Mouse (Mus musculus) midbrain, embryonic 12.5 days (tissue): ENCODE data around the gene Fbxl20. TPM values are rescaled to one million over a fixed set of nuclear protein-coding genes. Genes with fewer than 3 reads are reported as not detected.
A peak's percentile ranks its signal among the peaks of the same experiment; 100 is the strongest.

Experiments used
- ATAC-seq: fragments of 200-750 bp; cut with Nextera tagmentation; 2 replicates; pipeline ENCODE4 v1.8.0; 2017; ENCODE audit warnings: low read depth, moderate TSS enrichment, moderate library complexity; ENCODE audit not compliant: low FRiP score
- H3K27ac ChIP-seq: fragments of 300-500 bp; sonication (generic); replicated peaks from 2 replicates; pipeline ENCODE4 v1.5.1; 2016; ENCODE audit warnings: mild to moderate bottlenecking
- H3K27me3 ChIP-seq: fragments of 300-500 bp; sonication (generic); 2 replicates; pipeline ENCODE4 v1.6.1; 2016; ENCODE audit warnings: mild to moderate bottlenecking
- H3K36me3 ChIP-seq: fragments of 300-500 bp; sonication (generic); 2 replicates; pipeline ENCODE4 v1.6.1; 2016
- H3K4me1 ChIP-seq: fragments of 300-500 bp; sonication (generic); 2 replicates; pipeline ENCODE4 v1.6.1; 2016
- H3K4me2 ChIP-seq: fragments of 300-500 bp; sonication (generic); replicated peaks from 2 replicates; pipeline ENCODE4 v1.6.1; 2016; ENCODE audit warnings: mild to moderate bottlenecking, moderate library complexity
- H3K4me3 ChIP-seq: fragments of 300-500 bp; sonication (generic); 2 replicates; pipeline ENCODE4 v1.5.1; 2016; ENCODE audit warnings: mild to moderate bottlenecking
- H3K9ac ChIP-seq: fragments of 300-500 bp; sonication (generic); replicated peaks from 2 replicates; pipeline ENCODE4 v1.6.1; 2016; ENCODE audit warnings: mild to moderate bottlenecking, moderate library complexity
- H3K9me3 ChIP-seq: fragments of 300-500 bp; sonication (generic); 2 replicates; pipeline ENCODE4 v1.6.1; 2016; ENCODE audit warnings: mild to moderate bottlenecking
- WGBS: fragments of 180-500 bp; shearing (Covaris S2); methylation state at CpG from one replicate; pipeline ENCODE4 v1.1.7; 2016; 5-methylcytosine and 5-hydroxymethylcytosine counted together
- polyA plus RNA-seq: library from polyadenylated mRNA; unstranded; fragments of >200 nt; fragmentation: Nextera tagmentation; extraction: Ambion mirVana; gene quantifications from 2 replicates; pipeline ENCODE4 v1.2.1, GENCODE M21; 2016

Gene Fbxl20
- polyA plus RNA-seq, 1 experiment from 2014 or later, result 35.2 TPM

DNA sequence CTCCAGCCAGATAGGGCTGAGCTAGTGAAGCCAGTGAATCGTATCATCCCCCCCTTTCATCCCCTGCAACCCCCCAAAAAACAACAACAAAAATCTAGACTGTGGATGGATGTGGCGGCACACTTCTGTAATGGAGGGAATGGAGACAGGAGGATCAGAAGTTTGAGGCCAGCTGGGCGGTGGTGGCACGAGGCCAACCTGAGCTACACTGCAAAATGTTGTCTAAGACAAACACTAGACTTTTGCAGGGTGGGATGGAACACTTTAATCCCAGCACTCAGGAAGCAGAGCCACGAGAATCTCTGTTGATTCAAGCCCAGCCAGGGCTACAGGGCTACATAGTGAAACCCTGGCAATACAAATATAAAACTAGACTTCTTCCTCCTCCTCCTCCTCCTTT lies 106.1 kb downstream of the Fbxl20 start:
- ATAC-seq, result no peak
- WGBS, result 68% methylated on average over 5 of the region's 5 CpGs
- H3K9me3 ChIP-seq, result no peaks in the 10 kb centered on the region
- peaks cover 29% of the 10 kb centered on the region for H3K27me3 ChIP-seq
- H3K36me3 ChIP-seq, result no peaks in the 10 kb centered on the region
- H3K9ac ChIP-seq, result no peak overlapping the region
- no peaks in the 10 kb centered on the region for H3K4me1 ChIP-seq
- no peak overlapping the region for H3K27ac ChIP-seq
- H3K4me3 ChIP-seq, result no peak overlapping the region
- no peak overlapping the region for H3K4me2 ChIP-seq

DNA sequence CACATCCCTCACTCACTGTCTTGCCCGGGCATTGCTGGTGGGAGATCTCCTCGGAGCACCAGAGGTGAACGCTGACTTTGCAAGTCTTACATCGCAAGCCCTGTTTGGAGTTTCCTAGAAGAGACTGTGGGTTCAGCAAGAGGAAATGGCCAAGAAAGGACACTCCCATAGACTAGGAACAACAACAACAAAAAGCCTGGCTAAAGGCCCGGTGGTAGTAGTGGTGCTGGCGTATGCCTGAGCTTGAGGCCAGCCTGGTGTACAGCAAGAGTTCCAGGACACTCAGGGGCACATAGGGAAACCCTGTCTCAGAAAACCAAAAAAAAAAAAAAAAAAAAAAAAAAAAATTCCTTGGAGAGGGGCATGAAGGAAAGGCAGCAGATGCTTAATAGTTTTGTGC lies 107.5 kb downstream of the Fbxl20 start:
- ATAC-seq, result no peak
- Histone ChIP-seq H3K27me3 (peaks cover 18% of the 10 kb centered on the region), H3K4me2 (no peak overlapping the region), H3K4me3 (no peak overlapping the region), H3K27ac (no peak overlapping the region), H3K9me3 (no peaks in the 10 kb centered on the region), H3K9ac (no peak overlapping the region), H3K36me3 (no peaks in the 10 kb centered on the region), H3K4me1 (no peaks in the 10 kb centered on the region)
- 89% methylated on average over 6 of the region's 6 CpGs for WGBS

DNA sequence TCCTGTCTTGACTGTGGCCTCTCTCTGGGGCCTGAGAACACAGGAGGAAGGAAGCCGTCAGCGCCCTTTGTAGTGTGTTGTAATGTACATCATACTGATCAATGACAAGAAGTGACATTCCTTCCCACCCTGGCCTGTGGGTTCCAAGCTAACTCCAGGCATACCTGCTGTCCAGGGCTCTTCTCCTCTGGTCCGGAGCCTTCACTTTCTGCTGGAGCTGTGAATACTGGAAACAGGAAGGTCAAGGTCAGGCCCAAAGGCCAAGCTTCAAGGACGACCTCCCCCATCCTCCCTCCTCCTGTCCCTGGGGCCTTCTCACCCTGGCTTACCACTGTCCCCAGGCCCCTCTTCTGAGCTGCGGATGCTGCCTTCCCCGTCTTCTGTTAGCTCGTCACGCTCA lies 109.2 kb downstream of the Fbxl20 start:
- Histone ChIP-seq H3K27me3 (peaks cover 31% of the 10 kb centered on the region), H3K9me3 (no peaks in the 10 kb centered on the region), H3K36me3 (no peaks in the 10 kb centered on the region), H3K4me2 (no peak overlapping the region), H3K9ac (no peak overlapping the region), H3K27ac (no peak overlapping the region), H3K4me3 (no peak overlapping the region), H3K4me1 (peaks cover 7% of the 10 kb centered on the region)
- 72% methylated on average over 8 of the region's 8 CpGs for WGBS
- no peak for ATAC-seq

DNA sequence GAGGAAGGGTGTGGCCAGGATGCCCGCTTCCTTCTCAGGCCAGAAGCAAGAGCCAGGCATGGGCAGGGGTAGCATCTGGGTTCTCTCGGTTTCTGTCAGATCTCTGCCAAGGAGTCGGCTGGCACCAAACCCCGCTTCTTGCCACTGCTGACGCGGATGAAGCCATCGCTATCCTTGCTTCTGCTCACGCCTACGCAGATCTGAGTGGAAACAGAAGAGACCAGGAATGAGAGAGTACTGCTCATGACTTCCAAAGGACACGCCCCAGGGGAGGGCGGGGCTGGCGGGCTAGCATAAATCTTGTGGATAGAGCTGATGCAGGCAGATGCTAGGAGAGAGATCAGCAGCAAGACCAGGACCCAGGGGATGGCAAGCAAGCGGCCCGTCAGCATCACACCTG lies 112.3 kb downstream of the Fbxl20 start:
- no peak overlapping the region for H3K27ac ChIP-seq
- peaks cover 23% of the 10 kb centered on the region for H3K4me1 ChIP-seq
- H3K9me3 ChIP-seq, result no peaks in the 10 kb centered on the region
- 64% methylated on average over 14 of the region's 14 CpGs for WGBS
- H3K36me3 ChIP-seq, result no peaks in the 10 kb centered on the region
- no peak overlapping the region for H3K4me3 ChIP-seq
- peaks cover 27% of the 10 kb centered on the region for H3K27me3 ChIP-seq
- H3K9ac ChIP-seq, result no peak overlapping the region
- no peak for ATAC-seq
- no peak overlapping the region for H3K4me2 ChIP-seq

DNA sequence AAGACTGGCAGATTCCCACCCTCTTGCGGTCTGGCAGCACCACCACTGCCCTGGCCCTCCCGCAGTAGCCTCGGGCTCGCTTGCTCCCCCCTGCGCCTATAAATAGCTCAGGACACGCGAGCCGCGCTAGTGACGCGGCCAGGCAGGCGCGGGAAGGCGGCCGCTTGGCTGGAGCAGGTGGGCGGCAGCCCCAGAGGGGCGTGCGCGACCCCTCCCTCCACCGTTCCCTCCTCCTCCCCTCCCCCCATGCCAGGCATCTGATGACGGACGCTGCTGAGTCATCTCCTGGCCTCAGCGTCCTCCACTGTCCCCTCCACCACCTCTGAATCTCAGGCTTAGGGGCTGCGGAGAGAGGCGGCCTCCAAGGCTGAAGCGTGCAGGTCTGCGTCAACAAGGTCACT lies 114.2 kb downstream of the Fbxl20 start:
- Histone ChIP-seq H3K4me1 (peaks cover 23% of the 10 kb centered on the region), H3K36me3 (peaks cover 3% of the 10 kb centered on the region), H3K27me3 (peaks cover 27% of the 10 kb centered on the region), H3K9ac (peak overlapping the region; percentile 49), H3K9me3 (no peaks in the 10 kb centered on the region), H3K27ac (no peak overlapping the region), H3K4me3 (peak overlapping the region; percentile 40), H3K4me2 (peak overlapping the region; percentile 75)
- peak; percentile 62; the same call in 1 of the 2 replicates for ATAC-seq
- under 1% methylated on average over 27 of the region's 27 CpGs for WGBS

DNA sequence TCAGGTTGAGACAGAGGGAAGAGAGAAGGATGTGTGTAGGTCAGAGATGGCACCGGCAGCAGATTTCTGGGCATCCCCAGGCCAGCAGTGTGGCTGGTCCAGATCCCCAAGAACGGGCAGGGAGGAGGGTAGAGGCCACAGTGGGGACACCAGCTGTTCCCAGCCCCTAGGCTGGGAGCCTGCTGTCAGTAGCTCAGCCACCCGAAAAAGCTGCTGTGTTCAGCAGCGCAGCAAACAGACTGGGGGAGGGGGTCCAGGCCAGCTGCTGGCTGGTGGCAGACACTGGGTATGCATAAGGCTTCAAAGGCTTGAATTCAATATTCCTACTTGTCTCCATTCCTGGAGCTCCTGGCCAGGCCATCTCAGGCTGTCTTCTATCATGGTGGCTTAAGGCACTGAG lies 115.4 kb downstream of the Fbxl20 start:
- Histone ChIP-seq H3K4me2 (no peak overlapping the region; the same call in 1 of the 2 replicates), H3K4me3 (no peak overlapping the region), H3K36me3 (peaks cover 14% of the 10 kb centered on the region), H3K9me3 (no peaks in the 10 kb centered on the region), H3K4me1 (peaks cover 23% of the 10 kb centered on the region), H3K9ac (no peak overlapping the region), H3K27me3 (peaks cover 27% of the 10 kb centered on the region), H3K27ac (peak overlapping the region; percentile 58; the same call in 1 of the 2 replicates)
- ATAC-seq, result peak; percentile 28; the same call in 1 of the 2 replicates
- 19% methylated on average over 4 of the region's 4 CpGs for WGBS

DNA sequence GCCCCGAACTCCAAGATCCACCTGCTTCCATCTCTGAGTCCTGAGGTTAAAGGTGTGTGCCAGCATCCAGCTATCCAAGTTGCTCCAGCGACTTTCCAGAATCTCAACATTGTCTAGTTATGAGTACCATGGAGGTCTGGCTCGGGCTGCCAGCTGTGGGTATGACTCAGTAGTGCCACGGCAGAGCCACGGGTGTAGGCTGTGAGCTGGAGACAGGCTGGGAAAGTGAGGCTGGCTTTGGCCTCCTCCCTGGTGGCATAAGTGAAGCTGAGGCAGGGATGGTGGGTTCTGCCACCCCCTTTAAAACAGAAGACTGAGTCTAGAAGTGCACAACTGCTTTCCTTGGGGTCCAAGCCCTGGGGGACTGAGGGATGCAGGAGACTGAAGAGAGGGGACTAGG lies 116.1 kb downstream of the Fbxl20 start:
- no peak overlapping the region for H3K27ac ChIP-seq

More for the DNA sequence above, 116.1 kb downstream of the Fbxl20 start:
- H3K9me3 ChIP-seq, result no peaks in the 10 kb centered on the region
- no peak overlapping the region for H3K9ac ChIP-seq
- H3K4me3 ChIP-seq, result no peak overlapping the region
- ATAC-seq, result no peak
- peaks cover 23% of the 10 kb centered on the region for H3K4me1 ChIP-seq
- peaks cover 21% of the 10 kb centered on the region for H3K36me3 ChIP-seq
- H3K4me2 ChIP-seq, result no peak overlapping the region
- H3K27me3 ChIP-seq, result peaks cover 27% of the 10 kb centered on the region
- WGBS, result 88% methylated on average over 5 of the region's 5 CpGs

Other genes starting within 250 kb of the Fbxl20 start
- gene Plxdc1, start 164.0 kb downstream of the Fbxl20 start, polyA plus RNA-seq, result 0.34 and 0.48 TPM in 2 replicates
- gene Arl5c, start 154.2 kb downstream of the Fbxl20 start, polyA plus RNA-seq, result 6.3 and 7.4 TPM in 2 replicates
- 34.3 and 35.2 TPM in 2 replicates for gene Cacnb1, start 127.4 kb downstream of the Fbxl20 start, polyA plus RNA-seq
- 741 and 746 TPM in 2 replicates for gene Rpl19, start 123.7 kb downstream of the Fbxl20 start, polyA plus RNA-seq
- gene Stac2, start 96.9 kb downstream of the Fbxl20 start, polyA plus RNA-seq, result 0.62 and 0.73 TPM in 2 replicates
- 80.9 and 84.7 TPM in 2 replicates for gene Med1, start 42.9 kb upstream of the Fbxl20 start, polyA plus RNA-seq
- gene Cdk12, start 52.7 kb upstream of the Fbxl20 start, polyA plus RNA-seq, result 14.1 and 16.7 TPM in 2 replicates
- gene Neurod2, start 179.2 kb upstream of the Fbxl20 start, polyA plus RNA-seq, result 1.3 and 2.3 TPM in 2 replicates
- gene Ppp1r1b, start 198.0 kb upstream of the Fbxl20 start, polyA plus RNA-seq, result 1.2 and 1.4 TPM in 2 replicates
- 46.9 and 52.0 TPM in 2 replicates for gene Stard3, start 208.0 kb upstream of the Fbxl20 start, polyA plus RNA-seq
- gene Tcap, start 233.4 kb upstream of the Fbxl20 start, polyA plus RNA-seq, result 0.19 and 0.33 TPM in 2 replicates
- 0.15 TPM in 1 of 2 replicates, not detected in the other for gene Pnmt, start 236.0 kb upstream of the Fbxl20 start, polyA plus RNA-seq